Mouse (Mus musculus) thymus, postnatal 25 days (tissue): ENCODE results near the gene Neto2.
"Not testable (repeated sequence)": the region's sequence is repeated elsewhere in the genome, so short reads cannot be mapped to it uniquely, and the experiment has no call there.

ENCODE experiments used
- DNase-seq: peaks from one replicate; pipeline ENCODE4 v3.0.0; 2022

Neto2 gene

GRCm38 (mm10) chr8:85700751-85701351 lies at the start of gene Neto2:
Gene Neto2 (minus strand): TSS chr8:85700924.
- peak; percentile 85 for DNase-seq

- DNase-seq = no peak
These were observed 44.3 kb upstream of the Neto2 start for GRCm38 (mm10) chr8:85745053-85745452.

GRCm38 (mm10) chr8:85730545-85730944 lies 29.8 kb upstream of the Neto2 start:
- DNase-seq = no peak

- DNase-seq = no peak
These were observed 16.5 kb upstream of the Neto2 start for GRCm38 (mm10) chr8:85717271-85717670.

- no peak for DNase-seq
These were observed 16.0 kb upstream of the Neto2 start for GRCm38 (mm10) chr8:85716696-85717095.

GRCm38 (mm10) chr8:85706988-85707387 lies 6.3 kb upstream of the Neto2 start:
- no peak for DNase-seq

GRCm38 (mm10) chr8:85700101-85700750 lies 498 bp downstream of the Neto2 start:
- DNase-seq = peak; percentile 81

- peak; percentile 75 for DNase-seq
These were observed 1.7 kb downstream of the Neto2 start for GRCm38 (mm10) chr8:85699051-85699450.

- peak; percentile 11 for DNase-seq
These were observed 35.6 kb downstream of the Neto2 start for GRCm38 (mm10) chr8:85665146-85665545.

GRCm38 (mm10) chr8:85661995-85662394 lies 38.7 kb downstream of the Neto2 start:
- DNase-seq = peak; percentile 53

- DNase-seq = no peak
These were observed 49.5 kb downstream of the Neto2 start for GRCm38 (mm10) chr8:85651201-85651600.

- no peak for DNase-seq
These were observed 52.2 kb downstream of the Neto2 start for GRCm38 (mm10) chr8:85648553-85648952.

- no peak for DNase-seq
These were observed 55.6 kb downstream of the Neto2 start for GRCm38 (mm10) chr8:85644921-85645665.

GRCm38 (mm10) chr8:85624450-85624849 lies 76.3 kb downstream of the Neto2 start:
- DNase-seq = no peak

GRCm38 (mm10) chr8:85623246-85623645 lies 77.5 kb downstream of the Neto2 start:
- DNase-seq = no peak

- no peak for DNase-seq
These were observed 81.9 kb downstream of the Neto2 start for GRCm38 (mm10) chr8:85618789-85619188.

GRCm38 (mm10) chr8:85617125-85617524 lies 83.6 kb downstream of the Neto2 start:
- not testable (repeated sequence) for DNase-seq

- DNase-seq = no peak
These were observed 91.9 kb downstream of the Neto2 start for GRCm38 (mm10) chr8:85608836-85609235.

- DNase-seq = no peak
These were observed 92.9 kb downstream of the Neto2 start for GRCm38 (mm10) chr8:85607804-85608203.

GRCm38 (mm10) chr8:85606974-85607373 lies 93.8 kb downstream of the Neto2 start:
- DNase-seq = no peak

GRCm38 (mm10) chr8:85606561-85606960 lies 94.2 kb downstream of the Neto2 start:
- DNase-seq = no peak

GRCm38 (mm10) chr8:85604201-85604600 lies 96.5 kb downstream of the Neto2 start:
- DNase-seq = no peak

- DNase-seq = peak; percentile 43
These were observed 97.4 kb downstream of the Neto2 start for GRCm38 (mm10) chr8:85603203-85603895.
